Mouse (Mus musculus): ENCODE results near the gene Stk4. TPM values are rescaled to one million over a fixed set of nuclear protein-coding genes. Genes with fewer than 3 reads are reported as not detected.
A peak's percentile ranks its signal among the peaks of the same experiment; 100 is the strongest.

Gene Stk4
- polyA plus RNA-seq, 1 experiment: 69.9 TPM

DNA sequence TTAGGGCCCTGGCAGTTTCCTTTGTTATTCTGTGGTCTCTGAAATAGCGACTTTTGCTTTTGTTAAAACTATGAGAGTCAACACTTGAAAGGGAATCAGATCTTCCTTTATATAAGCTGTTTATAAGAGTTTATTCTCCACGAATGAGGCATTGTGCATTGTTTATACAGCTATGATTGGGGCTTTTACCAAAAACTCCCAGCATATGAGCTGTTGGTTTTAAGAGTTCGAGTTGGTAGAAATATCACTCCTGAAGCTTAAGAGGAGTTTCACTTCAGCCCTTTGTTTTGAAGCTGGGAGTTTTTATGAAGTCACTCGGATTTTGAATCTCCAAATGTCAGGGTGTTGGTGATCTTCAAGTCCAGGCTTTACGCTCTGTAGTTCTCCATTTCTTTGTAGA lies 7.8 kb downstream of the Stk4 start:
- H3K4me1 ChIP-seq (ENCODE audit: control insufficient read depth, insufficient read depth, low read length): peaks cover 41% of the 10 kb centered on the region
- TF ChIP-seq POLR2A (IDR thresholded peaks at IDR 0.05; ENCODE audit: borderline replicate concordance, low read depth, low read length): no peak
- peak overlapping the region; percentile 52 for H3K27ac ChIP-seq (ENCODE audit: insufficient read depth, low read depth, low read length)
- H3K4me3 ChIP-seq (ENCODE audit: insufficient read depth, low read length): no peak overlapping the region

DNA sequence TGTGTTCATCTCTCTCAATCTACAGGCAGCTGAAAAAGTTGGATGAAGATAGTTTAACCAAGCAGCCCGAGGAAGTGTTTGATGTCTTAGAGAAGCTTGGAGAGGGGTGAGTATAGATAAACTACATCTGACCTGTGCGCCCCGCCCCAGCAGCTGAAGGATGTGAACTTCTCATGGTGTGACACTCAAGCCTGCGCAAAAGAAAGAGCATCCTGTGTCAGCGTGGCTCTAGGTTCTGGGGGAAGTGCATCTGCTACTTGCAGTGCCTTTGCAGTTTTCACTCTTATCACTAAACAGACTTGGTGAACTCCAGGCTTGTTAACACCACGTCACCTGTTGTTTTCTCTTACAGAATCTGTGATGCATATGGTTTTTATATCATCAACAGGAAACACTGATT lies 9.4 kb downstream of the Stk4 start:
- Histone ChIP-seq H3K27ac (ENCODE audit: insufficient read depth, low read depth, low read length) (no peak overlapping the region), H3K4me1 (ENCODE audit: control insufficient read depth, insufficient read depth, low read length) (peaks cover 47% of the 10 kb centered on the region), H3K4me3 (ENCODE audit: insufficient read depth, low read length) (no peak overlapping the region)
- TF ChIP-seq CTCF (IDR thresholded peaks at IDR 0.05; ENCODE audit: low read depth, low read length) (no peak), POLR2A (IDR thresholded peaks at IDR 0.05; ENCODE audit: borderline replicate concordance, low read depth, low read length) (no peak)

DNA sequence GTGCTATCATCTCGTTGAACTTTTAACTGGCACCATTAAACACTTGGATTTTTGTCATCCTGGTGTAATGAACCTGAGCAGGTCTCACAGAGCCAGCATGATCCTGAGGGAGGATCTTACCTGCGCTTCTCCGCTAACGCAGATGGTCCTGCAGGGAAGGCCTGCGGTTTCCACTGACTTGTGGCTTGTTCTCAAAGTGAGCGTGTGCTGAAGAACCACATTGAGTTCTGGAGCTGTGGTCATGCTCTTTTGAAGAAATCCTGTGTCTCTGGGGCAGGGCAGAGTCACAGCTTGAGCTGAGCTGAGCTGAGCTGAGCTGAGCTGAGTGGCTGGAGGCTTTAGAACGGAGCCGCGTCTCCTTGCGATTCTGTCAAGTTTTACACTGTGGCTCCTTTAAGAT lies 11.5 kb downstream of the Stk4 start:
- no peak overlapping the region for H3K4me3 ChIP-seq (ENCODE audit: insufficient read depth, low read length)
- H3K27ac ChIP-seq (ENCODE audit: insufficient read depth, low read depth, low read length): no peak overlapping the region
- H3K4me1 ChIP-seq (ENCODE audit: control insufficient read depth, insufficient read depth, low read length): peaks cover 47% of the 10 kb centered on the region

DNA sequence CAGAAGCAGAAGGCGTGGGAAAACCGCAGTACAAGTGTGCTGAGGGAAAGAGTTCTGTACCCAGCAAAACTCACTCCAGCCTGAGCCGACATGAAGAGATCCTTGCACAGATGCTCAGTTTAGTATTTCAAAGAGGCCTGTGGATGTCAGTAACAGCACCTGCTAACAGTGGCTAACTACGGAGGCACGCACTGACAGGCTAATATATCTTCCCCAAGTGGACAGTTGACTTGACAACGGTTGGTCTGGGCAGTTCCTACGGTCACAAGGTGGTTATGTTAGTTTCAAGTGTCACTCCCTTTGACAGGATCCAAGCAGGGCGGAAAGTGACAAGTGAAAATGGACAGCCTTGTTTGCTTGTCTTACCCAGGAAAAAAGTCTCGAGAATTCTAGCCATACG lies 12.1 kb downstream of the Stk4 start:
- H3K4me1 ChIP-seq (ENCODE audit: control insufficient read depth, insufficient read depth, low read length): peaks cover 43% of the 10 kb centered on the region
- H3K4me3 ChIP-seq (ENCODE audit: insufficient read depth, low read length): no peak overlapping the region
- H3K27ac ChIP-seq (ENCODE audit: insufficient read depth, low read depth, low read length): peak overlapping the region; percentile 89
- TF ChIP-seq CTCF (IDR thresholded peaks at IDR 0.05; ENCODE audit: low read depth, low read length) (no peak), POLR2A (IDR thresholded peaks at IDR 0.05; ENCODE audit: borderline replicate concordance, low read depth, low read length) (no peak)

More for the DNA sequence above, 11.5 kb downstream of the Stk4 start:
- no peak for TF ChIP-seq CTCF (IDR thresholded peaks at IDR 0.05; ENCODE audit: low read depth, low read length)
- no peak for TF ChIP-seq POLR2A (IDR thresholded peaks at IDR 0.05; ENCODE audit: borderline replicate concordance, low read depth, low read length)

DNA sequence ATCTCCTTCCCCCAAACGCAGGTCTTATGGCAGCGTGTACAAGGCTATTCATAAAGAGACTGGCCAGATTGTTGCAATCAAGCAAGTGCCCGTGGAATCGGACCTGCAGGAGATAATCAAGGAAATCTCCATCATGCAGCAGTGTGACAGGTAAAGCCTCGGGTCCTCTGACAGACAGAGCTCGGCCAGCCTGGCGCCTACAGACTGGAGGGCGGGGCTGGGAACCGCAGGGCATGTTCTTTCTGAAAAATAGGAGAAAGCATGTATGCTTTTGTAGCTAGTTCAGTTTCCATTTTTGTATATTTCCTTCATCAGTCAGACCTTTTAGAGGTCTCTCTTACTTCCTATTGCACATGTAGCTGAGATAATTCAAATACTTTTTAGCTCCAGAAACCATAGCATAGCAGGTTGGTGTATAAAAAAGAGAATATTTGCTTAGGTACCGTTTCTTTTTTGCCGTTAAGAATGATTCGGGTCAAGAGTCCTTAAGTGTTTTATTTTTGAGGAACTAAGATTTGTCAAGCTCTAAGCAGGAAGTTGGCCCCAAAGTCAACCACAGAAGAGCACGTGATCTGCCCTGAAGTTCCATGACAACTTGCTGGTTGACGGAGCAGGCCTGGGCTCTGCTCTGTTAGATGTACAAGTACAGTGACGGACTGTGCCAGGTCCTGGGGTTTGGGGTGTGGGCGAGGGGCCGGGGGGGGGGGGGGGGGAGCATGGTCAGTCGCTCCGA lies 13.7 kb downstream of the Stk4 start:
- peaks cover 34% of the 10 kb centered on the region for H3K4me1 ChIP-seq (ENCODE audit: control insufficient read depth, insufficient read depth, low read length)
- peak overlapping the region; percentile 98 for H3K27ac ChIP-seq (ENCODE audit: insufficient read depth, low read depth, low read length)
- H3K4me3 ChIP-seq (ENCODE audit: insufficient read depth, low read length): peak overlapping the region; percentile 56
- TF ChIP-seq CTCF (IDR thresholded peaks at IDR 0.05; ENCODE audit: low read depth, low read length): no peak
- TF ChIP-seq POLR2A (IDR thresholded peaks at IDR 0.05; ENCODE audit: borderline replicate concordance, low read depth, low read length): no peak

DNA sequence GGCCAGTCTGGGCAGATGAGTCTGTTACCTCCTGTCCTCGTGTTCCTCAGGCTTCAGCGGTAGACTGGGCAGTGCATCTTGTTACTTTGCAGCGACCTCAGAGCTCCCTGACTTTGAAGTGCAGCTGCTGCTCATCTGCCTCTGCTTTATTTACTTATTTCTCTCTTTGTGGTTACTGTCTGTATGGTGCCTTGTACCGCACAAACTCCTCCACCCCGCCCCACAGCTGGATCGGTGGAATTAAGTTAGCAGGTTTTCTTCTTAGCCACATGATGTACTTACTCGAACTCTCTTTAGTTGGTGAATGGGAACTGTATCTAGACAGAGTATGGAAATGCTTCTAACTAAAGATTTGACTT lies 14.2 kb downstream of the Stk4 start:
- Histone ChIP-seq H3K4me1 (ENCODE audit: control insufficient read depth, insufficient read depth, low read length) (peaks cover 34% of the 10 kb centered on the region), H3K27ac (ENCODE audit: insufficient read depth, low read depth, low read length) (peak overlapping the region; percentile 98), H3K4me3 (ENCODE audit: insufficient read depth, low read length) (peak overlapping the region; percentile 56)
- TF ChIP-seq CTCF (IDR thresholded peaks at IDR 0.05; ENCODE audit: low read depth, low read length) (no peak), POLR2A (IDR thresholded peaks at IDR 0.05; ENCODE audit: borderline replicate concordance, low read depth, low read length) (no peak)

DNA sequence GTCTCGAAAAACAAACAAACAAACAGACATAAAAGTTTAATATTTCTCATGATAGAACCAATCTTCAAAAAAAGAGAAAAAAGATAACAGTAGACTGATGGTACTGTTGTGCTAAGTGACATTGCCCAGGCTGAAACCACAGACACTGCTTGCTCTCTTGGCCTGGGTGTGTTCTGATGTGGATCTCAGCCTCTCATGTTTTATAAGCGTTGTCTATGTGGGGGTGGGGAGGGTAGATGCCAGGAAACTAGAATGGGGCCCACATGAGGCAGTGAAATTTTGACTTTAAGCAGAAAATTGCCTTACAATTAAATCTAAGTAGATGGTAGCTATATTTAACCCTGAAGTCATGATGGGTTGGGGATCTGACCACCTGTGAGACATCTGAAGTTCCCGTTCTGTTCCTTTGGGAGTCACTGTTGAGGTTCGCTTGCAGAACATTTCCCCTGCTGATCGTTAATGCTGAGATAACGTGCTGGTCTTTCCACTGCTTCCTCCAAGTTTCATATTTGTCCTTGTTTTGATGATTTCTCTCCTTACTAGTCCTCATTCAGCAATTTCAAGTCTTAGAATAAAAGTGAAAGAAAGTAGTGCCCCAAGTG lies 17.4 kb downstream of the Stk4 start:
- TF ChIP-seq POLR2A (IDR thresholded peaks at IDR 0.05; ENCODE audit: borderline replicate concordance, low read depth, low read length): no peak
- TF ChIP-seq CTCF (IDR thresholded peaks at IDR 0.05; ENCODE audit: low read depth, low read length): no peak
- H3K27ac ChIP-seq (ENCODE audit: insufficient read depth, low read depth, low read length): no peak overlapping the region
- peaks cover 35% of the 10 kb centered on the region for H3K4me1 ChIP-seq (ENCODE audit: control insufficient read depth, insufficient read depth, low read length)
- H3K4me3 ChIP-seq (ENCODE audit: insufficient read depth, low read length): no peak overlapping the region

DNA sequence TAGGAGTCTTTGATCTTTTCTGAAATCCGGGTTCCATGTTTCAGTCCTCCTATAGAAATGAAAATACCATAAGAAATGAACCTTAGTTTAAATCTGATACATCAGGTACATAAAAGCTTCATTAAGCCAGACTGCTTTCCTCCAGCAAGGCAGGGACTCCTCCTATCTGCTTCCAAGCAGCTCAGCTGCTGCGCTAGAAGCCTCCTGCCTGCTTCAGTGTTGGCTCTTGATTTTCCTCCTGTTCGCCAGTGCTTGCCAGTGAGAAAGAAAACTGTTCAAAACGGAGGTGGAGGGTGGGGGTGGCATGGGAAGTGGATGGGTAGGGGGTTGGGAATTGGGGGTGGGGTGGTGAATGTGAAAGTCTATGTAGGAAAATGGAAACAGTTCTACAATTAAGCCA lies 19.4 kb downstream of the Stk4 start:
- Histone ChIP-seq H3K4me1 (ENCODE audit: control insufficient read depth, insufficient read depth, low read length) (peaks cover 35% of the 10 kb centered on the region), H3K27ac (ENCODE audit: insufficient read depth, low read depth, low read length) (no peak overlapping the region), H3K4me3 (ENCODE audit: insufficient read depth, low read length) (no peak overlapping the region)
- TF ChIP-seq CTCF (IDR thresholded peaks at IDR 0.05; ENCODE audit: low read depth, low read length): no peak
- no peak for TF ChIP-seq POLR2A (IDR thresholded peaks at IDR 0.05; ENCODE audit: borderline replicate concordance, low read depth, low read length)

DNA sequence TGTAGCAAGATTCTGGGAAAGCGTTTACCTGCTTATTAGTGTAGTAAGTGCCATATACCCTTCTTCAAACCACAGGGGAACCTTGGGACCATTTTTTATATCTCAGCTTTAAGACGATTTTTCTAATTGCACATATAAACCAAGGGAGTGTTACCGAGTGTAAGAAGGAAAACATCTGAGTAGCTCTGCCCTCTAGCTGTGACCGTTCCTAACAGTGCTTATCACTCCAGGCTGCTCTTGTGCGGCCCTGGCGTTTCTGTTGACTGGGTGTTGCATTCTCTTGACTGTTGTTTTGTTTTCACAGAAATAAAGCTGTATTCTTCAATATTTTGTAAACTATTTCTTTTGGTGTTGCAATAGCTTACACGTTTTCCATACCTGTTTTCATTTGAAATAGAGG lies 24.0 kb downstream of the Stk4 start:
- no peak overlapping the region for H3K4me3 ChIP-seq (ENCODE audit: insufficient read depth, low read length)
- no peak for TF ChIP-seq CTCF (IDR thresholded peaks at IDR 0.05; ENCODE audit: low read depth, low read length)
- no peak for TF ChIP-seq POLR2A (IDR thresholded peaks at IDR 0.05; ENCODE audit: borderline replicate concordance, low read depth, low read length)
- H3K4me1 ChIP-seq (ENCODE audit: control insufficient read depth, insufficient read depth, low read length): peaks cover 20% of the 10 kb centered on the region
- H3K27ac ChIP-seq (ENCODE audit: insufficient read depth, low read depth, low read length): no peak overlapping the region

DNA sequence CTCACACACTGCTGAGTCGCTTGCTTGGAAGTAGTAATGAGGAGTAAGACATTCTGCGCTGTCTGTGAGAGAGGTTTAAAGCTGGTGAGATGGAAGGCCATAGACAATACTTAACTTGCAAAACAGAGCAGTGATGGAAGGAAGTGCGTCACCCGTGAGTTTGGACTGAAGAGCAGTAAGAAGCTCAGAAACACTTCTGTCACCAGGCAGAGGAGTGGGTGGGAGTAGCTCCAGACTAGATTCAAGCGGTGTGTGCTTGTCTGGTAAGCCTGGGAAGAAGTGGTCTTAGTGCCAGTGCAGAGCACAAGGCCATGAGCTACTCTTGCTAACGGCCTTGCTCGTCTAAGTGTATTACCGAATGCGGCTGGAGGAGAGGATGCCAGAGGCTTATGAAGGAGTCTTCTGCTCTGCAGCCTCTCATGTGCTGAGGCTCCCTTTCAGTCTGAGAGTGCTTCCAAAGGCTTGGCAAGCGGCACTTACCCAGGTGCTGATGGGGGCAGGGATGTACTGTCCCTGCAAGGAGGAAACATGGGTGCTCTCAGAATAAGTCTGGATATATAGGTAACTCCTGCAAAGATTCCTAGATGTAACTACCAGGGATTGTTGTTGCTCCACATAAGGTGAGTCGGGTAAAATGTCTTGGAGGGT lies 28.6 kb downstream of the Stk4 start:
- no peak for TF ChIP-seq CTCF (IDR thresholded peaks at IDR 0.05; ENCODE audit: low read depth, low read length)
- no peak for TF ChIP-seq POLR2A (IDR thresholded peaks at IDR 0.05; ENCODE audit: borderline replicate concordance, low read depth, low read length)
- H3K27ac ChIP-seq (ENCODE audit: insufficient read depth, low read depth, low read length): no peak overlapping the region
- H3K4me1 ChIP-seq (ENCODE audit: control insufficient read depth, insufficient read depth, low read length): no peaks in the 10 kb centered on the region
- H3K4me3 ChIP-seq (ENCODE audit: insufficient read depth, low read length): no peak overlapping the region
